Mouse (Mus musculus) gastrocnemius, postnatal 14 days (tissue): ENCODE results near the gene Sertad2. TPM values are rescaled to one million over a fixed set of nuclear protein-coding genes. Genes with fewer than 3 reads are reported as not detected.
A peak's percentile ranks its signal among the peaks of the same experiment; 100 is the strongest.

Experiments used
- DNase-seq: peaks from one replicate; pipeline ENCODE4 v3.0.0; 2021; ENCODE audit warnings: mixed read lengths
- intact Hi-C: fragments of 180-260 bp; cut with DNase I; formaldehyde crosslinking; loops from one replicate; pipeline ENCODE4 v1.15.1; 2025; ENCODE audit warnings: low total_unique reads
- long read RNA-seq, 2 experiments: library from polyadenylated mRNA; stranded (forward); transcript quantifications; one replicate each; pipeline ENCODE4 v2.0.0; 2021
- total RNA-seq, 2 experiments: library from RNA; stranded (reverse); gene quantifications; 2 replicates each; pipeline ENCODE4 v1.2.3; 2021

Sertad2 gene
- total RNA-seq, result 10 to 100 TPM in 1 of 2 experiments, 1 to 10 TPM in 1; 9.6 to 12.0 TPM
- long read RNA-seq, experiment 1, full-length matches to known transcripts, result 1 of 11 reads
- long read RNA-seq, experiment 1, partial matches to known transcripts, result 9 of 11 reads
- long read RNA-seq, experiment 1, other reads (novel, unspliced or antisense), result 1 of 11 reads
- long read RNA-seq, experiment 2, partial matches to known transcripts, result 0 of 13 reads
- long read RNA-seq, experiment 2, other reads (novel, unspliced or antisense), result 13 of 13 reads

GRCm38 (mm10) chr11:20542739-20543452, at the start of gene Sertad2:
Gene Sertad2, plus strand, starts transcription at chr11:20543253.
- DNase-seq, result peak; percentile 99

DNA sequence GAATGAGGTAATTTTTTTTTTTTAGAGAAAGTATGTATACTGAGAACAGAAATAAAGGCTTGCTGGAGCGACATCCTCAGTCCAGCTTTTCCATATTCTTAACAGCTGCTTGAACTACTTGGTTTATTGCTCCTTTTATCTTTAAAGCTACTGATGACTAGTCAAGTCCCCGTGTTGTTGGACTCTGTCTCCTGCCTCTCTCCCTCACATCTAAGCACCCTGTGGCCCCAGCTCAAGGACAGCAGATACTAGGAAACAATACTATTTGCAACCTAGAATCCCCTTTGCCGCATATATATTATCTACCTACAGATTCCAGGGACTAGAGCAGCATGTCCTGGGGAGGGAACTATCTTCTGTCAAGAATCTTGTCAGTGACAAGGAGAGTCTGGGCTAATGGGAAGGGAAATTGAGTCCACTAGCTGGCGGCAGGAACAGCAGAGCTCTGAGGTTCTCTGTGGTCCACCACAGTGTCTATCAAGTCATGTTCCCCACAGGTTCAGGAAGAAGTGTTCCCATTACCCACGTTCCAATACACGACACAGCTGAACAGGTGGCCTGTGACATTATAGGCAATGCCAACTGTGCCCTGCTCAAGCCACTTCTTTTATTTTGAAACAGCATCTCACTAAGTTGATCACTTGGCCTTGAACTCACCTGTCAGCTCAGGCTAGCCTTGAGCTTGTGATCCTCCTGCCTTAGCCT, 49.0 kb upstream of the Sertad2 start:
- intact Hi-C loops, result no loop called here
- no peak for DNase-seq

More at GRCm38 (mm10) chr11:20542739-20543452, at the start of gene Sertad2:
- intact Hi-C loops, result loop anchor here (5.0 kb wide), 1 partner anchor 94 kb away; no protein-coding TSS in a partner anchor

DNA sequence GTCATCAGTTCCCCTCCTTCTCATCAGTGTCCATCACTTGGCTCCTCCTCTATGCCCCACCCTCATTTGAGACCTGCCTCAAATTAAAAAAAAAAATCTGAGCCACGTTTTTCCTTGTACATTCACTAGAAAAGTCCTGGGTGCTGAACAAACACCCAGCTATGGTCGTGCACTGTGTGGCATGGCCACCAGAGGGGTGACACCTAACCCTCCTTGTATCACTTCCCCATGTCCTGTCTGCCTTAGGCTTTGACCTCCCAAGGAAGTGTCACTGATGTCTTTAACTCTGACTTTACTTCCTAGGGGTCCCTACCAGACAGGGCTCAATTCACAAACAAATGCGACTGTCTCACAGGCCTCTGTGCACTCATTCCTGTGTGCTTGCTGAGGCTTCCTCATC, 42.5 kb upstream of the Sertad2 start:
- no peak for DNase-seq
- intact Hi-C loops, result no loop called here

GRCm38 (mm10) chr11:20501160-20501955, 41.7 kb upstream of the Sertad2 start:
- no peak for DNase-seq
- intact Hi-C loops, result no loop called here

DNA sequence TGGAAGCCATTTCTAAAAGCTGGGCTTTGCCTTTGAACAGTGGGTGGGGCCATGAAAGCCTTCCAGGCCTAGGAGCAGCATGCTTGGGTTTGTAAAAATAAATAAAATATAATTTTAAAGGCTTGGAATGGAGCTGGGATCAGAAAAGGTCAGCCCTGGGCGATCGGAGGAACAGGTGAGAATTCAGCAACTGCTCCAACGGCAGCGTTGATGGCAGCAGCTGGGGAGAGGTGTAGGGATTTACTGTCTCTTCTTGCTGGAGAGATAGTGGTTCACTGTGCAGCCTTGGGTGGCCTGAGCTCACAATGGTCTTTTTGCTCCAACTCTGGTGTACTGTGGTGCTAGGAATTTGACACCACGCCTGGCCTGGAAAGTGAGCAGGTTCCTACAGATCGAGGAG, 29.5 kb upstream of the Sertad2 start:
- intact Hi-C loops, result no loop called here
- DNase-seq, result no peak

DNA sequence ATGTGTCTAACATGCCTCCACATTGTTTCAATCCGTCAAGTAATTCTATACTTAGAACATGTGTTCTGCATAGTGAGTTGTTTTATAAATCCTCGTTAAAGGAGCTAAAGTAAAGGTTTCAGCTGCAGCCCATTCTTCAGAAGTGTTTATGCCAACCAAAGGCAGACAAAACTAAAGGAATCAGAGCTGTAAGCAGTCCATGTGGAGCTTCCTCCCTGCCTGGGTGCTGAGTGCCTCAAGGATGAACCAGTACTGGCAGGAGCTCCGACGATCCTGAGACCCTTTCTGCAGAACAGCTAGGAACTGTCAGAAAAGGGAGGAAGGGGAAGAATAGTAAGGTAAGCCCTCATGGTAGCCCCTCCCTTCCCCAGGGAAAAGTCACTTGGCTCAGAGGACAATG, 28.3 kb upstream of the Sertad2 start:
- DNase-seq, result no peak
- intact Hi-C loops, result no loop called here

DNA sequence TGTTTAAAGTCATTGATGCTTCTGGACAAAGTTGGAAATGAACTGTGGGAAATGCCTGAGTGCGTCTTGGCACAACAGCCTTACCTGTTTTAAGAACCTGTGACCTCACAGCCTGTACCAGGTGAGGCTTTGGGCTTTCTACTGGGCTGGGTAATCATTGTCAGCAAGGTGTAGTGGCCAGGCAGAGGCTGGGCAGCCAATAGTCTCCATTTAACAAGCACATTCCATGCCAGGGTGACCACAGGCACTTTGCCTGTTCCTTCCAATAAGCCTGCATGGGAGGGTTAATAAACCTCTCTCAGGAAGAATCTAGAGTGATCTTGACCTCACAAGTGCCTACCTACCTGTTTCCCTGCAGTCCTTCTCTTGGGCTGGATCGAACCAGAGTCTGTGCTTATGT, 21.7 kb upstream of the Sertad2 start:
- DNase-seq, result no peak
- intact Hi-C loops, result no loop called here

GRCm38 (mm10) chr11:20522750-20523149, 20.3 kb upstream of the Sertad2 start:
- DNase-seq, result no peak
- intact Hi-C loops, result no loop called here

- intact Hi-C loops, result no loop called here
- no peak for DNase-seq
Observed at GRCm38 (mm10) chr11:20524435-20524834, 18.6 kb upstream of the Sertad2 start.

DNA sequence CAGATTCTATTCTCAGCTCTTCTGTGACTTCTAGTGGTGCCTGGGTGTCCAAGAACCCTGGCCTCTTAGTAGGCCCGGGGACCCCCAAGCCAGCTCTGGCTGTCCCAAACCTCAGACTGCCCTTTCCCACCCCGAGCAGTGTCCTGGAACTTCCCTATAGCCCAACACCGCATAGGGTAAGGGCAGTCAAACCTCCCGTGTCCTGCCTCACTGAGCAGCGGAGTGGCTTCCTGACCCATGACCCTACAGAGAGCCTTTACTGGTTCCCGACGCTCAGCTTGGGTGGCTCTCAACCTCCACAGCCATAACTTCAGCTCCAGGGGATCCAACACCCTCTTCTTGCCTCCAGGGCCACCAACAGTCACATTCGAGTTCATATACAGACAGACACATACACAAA, 17.1 kb upstream of the Sertad2 start:
- intact Hi-C loops, result no loop called here
- no peak for DNase-seq

GRCm38 (mm10) chr11:20527901-20528300, 15.2 kb upstream of the Sertad2 start:
- no peak for DNase-seq
- intact Hi-C loops, result no loop called here

DNA sequence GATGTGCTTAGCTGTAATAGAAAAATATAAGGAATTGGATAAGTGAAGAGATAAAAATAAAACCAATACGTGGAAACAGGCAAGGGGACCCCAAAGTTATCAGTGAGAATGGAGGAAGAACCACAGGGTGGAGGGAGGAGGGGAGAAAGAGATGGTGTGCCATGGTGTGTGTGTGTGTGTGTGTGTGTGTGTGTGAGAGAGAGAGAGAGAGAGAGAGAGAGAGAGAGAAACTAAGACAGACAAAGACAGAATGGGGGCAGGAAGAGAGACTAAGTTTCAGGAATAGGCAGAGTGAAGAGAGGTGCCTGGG, 11.4 kb upstream of the Sertad2 start:
- DNase-seq, result no peak
- intact Hi-C loops, result no loop called here

- intact Hi-C loops, result no loop called here
- DNase-seq, result peak; percentile 72
Observed at GRCm38 (mm10) chr11:20531992-20532881, 10.8 kb upstream of the Sertad2 start.

DNA sequence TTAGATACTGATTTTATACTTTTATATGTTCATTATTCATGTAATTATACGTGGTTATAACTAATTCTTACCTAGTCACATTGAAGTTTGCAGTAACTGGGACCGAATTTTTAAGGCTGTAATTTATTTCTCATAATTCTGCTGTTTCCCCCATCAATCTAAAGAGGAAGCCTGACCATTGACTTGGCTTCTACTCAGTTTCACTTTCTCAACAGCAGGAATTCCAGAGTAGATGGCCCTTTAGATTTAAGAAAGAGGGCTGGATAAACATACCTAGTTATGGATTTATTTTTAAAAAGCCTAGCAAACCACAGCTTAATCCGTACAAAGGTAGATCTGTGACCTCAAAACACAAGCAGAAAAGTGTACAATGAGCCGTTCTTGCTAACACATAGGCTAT, 9.8 kb upstream of the Sertad2 start:
- DNase-seq, result no peak
- intact Hi-C loops, result no loop called here

DNA sequence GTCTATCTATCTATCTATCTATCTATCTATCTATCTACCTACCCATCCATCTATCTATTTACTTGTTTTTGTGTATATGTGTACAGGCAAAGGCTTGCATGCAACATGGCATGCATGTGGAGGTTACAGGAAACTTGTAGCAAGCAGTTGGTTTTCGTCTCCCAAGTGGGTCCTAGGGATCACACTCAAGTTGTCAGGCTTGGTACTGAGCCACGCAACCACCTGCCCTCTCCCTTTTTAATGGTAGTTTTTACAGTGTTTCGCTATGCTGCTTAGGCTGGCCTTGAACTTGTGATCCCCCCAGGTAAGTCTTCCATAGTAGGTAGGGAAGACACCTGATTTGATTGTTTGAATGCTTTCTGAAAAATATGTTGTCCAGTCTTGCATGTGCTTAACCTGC, 5.8 kb upstream of the Sertad2 start:
- no peak for DNase-seq
- intact Hi-C loops, result loop anchor here (5.0 kb wide), 1 partner anchor 75 kb away; no protein-coding TSS in a partner anchor

GRCm38 (mm10) chr11:20538496-20538895, 4.6 kb upstream of the Sertad2 start:
- no peak for DNase-seq
- intact Hi-C loops, result loop anchor here (5.0 kb wide), 1 partner anchor 76 kb away; no protein-coding TSS in a partner anchor

GRCm38 (mm10) chr11:20541280-20541679, 1.8 kb upstream of the Sertad2 start:
- intact Hi-C loops, result loop anchor here (5.0 kb wide), 1 partner anchor 96 kb away; no protein-coding TSS in a partner anchor

GRCm38 (mm10) chr11:20541995-20542637, 937 bp upstream of the Sertad2 start:
- intact Hi-C loops, result loop anchor here (5.0 kb wide), 1 partner anchor 95 kb away; no protein-coding TSS in a partner anchor
- DNase-seq, result no peak

More at GRCm38 (mm10) chr11:20541280-20541679, 1.8 kb upstream of the Sertad2 start:
- no peak for DNase-seq
